Mouse (Mus musculus) midbrain, postnatal 0 days (tissue): ENCODE results near the gene Glis3. TPM values are rescaled to one million over a fixed set of nuclear protein-coding genes. Genes with fewer than 3 reads are reported as not detected.
A peak's percentile ranks its signal among the peaks of the same experiment; 100 is the strongest.

ENCODE experiments used
- ATAC-seq: fragments of 200-750 bp; cut with Nextera tagmentation; 2 replicates; pipeline ENCODE4 v1.8.0; 2017; ENCODE audit warnings: moderate number of reproducible peaks, mild to moderate bottlenecking, moderate TSS enrichment, moderate library complexity; ENCODE audit not compliant: low FRiP score
- DNase-seq: peaks from one replicate; pipeline ENCODE4 v3.0.0-alpha.2; 2015; ENCODE audit warnings: low spot score
- H3K27ac ChIP-seq: fragments of 300-500 bp; sonication (generic); 2 replicates; pipeline ENCODE4 v1.5.1; 2014; ENCODE audit warnings: low read depth, mild to moderate bottlenecking, low read length, mixed read lengths
- H3K27me3 ChIP-seq: fragments of 300-500 bp; sonication (generic); 2 replicates; pipeline ENCODE4 v1.6.1; 2014; ENCODE audit warnings: low read length, control low read depth, mixed read lengths; ENCODE audit not compliant: insufficient read depth
- H3K36me3 ChIP-seq: fragments of 300-500 bp; sonication (generic); 2 replicates; pipeline ENCODE4 v1.6.1; 2014; ENCODE audit warnings: low read length, control low read depth, mixed read lengths; ENCODE audit not compliant: insufficient read depth
- H3K4me1 ChIP-seq: fragments of 300-500 bp; sonication (generic); 2 replicates; pipeline ENCODE4 v1.6.1; 2014; ENCODE audit warnings: mild to moderate bottlenecking, control low read depth, antibody characterized with exemption, low read length, mixed read lengths; ENCODE audit not compliant: insufficient read depth
- H3K4me2 ChIP-seq: fragments of 300-500 bp; sonication (generic); 2 replicates; pipeline ENCODE4 v1.6.1; 2014; ENCODE audit warnings: low read depth, mild to moderate bottlenecking, low read length, mixed read lengths; ENCODE audit not compliant: poor library complexity, severe bottlenecking
- H3K4me3 ChIP-seq: fragments of 300-500 bp; sonication (generic); 2 replicates; pipeline ENCODE4 v1.5.1; 2014; ENCODE audit warnings: low read depth, mild to moderate bottlenecking, low read length, moderate library complexity
- H3K9ac ChIP-seq: fragments of 300-500 bp; sonication (generic); replicated peaks from 2 replicates; pipeline ENCODE4 v1.6.1; 2014; ENCODE audit warnings: mild to moderate bottlenecking, low read length, moderate library complexity, mixed read lengths; ENCODE audit not compliant: poor library complexity, severe bottlenecking
- H3K9me3 ChIP-seq: fragments of 300-500 bp; sonication (generic); 2 replicates; pipeline ENCODE4 v1.6.1; 2016; ENCODE audit warnings: low read length, control low read depth
- CTCF ChIP-seq: IDR thresholded peaks from 2 replicates; pipeline ENCODE4 v1.5.1; 2016; ENCODE audit warnings: antibody characterized with exemption, mild to moderate bottlenecking
- WGBS: fragments of 180-500 bp; shearing (Covaris S2); extraction: QIAGEN DNeasy Blood & Tissue Kit; methylation state at CpG from one replicate; pipeline ENCODE4 v1.1.7; 2014; 5-methylcytosine and 5-hydroxymethylcytosine counted together
- polyA plus RNA-seq: library from polyadenylated mRNA; unstranded; fragments of >200 nt; fragmentation: Nextera tagmentation; extraction: Ambion mirVana; gene quantifications from 2 replicates; pipeline ENCODE4 v1.2.1, GENCODE M21; 2015
- total RNA-seq: library from RNA; depleted of rRNA; stranded (reverse); fragments of >200 nt; gene quantifications from 2 replicates; pipeline ENCODE4 v1.2.3, GENCODE M21; 2014

Gene Glis3
- total and polyA plus RNA-seq, 2 experiments from 2014 or later = 1.2 to 27.1 TPM

DNA sequence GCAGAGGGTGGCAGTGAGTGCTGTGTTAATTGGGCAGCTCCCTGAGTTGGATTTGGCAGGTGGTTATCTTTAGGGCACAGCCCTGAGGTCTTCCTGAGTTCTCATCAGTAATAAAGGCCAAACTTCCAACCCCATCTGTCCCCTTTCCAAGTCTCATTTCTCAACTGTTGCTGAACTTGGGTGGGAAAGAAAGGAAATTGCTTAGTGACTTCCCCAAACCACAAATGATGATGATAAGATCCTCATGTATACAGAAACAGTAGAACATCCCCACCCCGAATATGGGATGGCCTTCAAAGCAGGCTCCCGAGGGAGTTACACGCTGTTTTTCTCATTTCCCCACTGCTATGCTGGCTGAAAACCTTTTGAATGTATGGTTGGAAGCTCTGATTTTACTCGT, 34.8 kb upstream of the Glis3 start:
- Histone ChIP-seq H3K4me3 (no peak overlapping the region), H3K36me3 (no peaks in the 10 kb centered on the region), H3K27ac (no peak overlapping the region), H3K27me3 (no peaks in the 10 kb centered on the region), H3K4me1 (no peaks in the 10 kb centered on the region), H3K9me3 (no peaks in the 10 kb centered on the region), H3K4me2 (no peak overlapping the region), H3K9ac (no peak overlapping the region)
- DNase-seq (no peak), ATAC-seq (no peak)
- 84% methylated on average over 4 of the region's 4 CpGs for WGBS
- no peak for TF ChIP-seq CTCF

DNA sequence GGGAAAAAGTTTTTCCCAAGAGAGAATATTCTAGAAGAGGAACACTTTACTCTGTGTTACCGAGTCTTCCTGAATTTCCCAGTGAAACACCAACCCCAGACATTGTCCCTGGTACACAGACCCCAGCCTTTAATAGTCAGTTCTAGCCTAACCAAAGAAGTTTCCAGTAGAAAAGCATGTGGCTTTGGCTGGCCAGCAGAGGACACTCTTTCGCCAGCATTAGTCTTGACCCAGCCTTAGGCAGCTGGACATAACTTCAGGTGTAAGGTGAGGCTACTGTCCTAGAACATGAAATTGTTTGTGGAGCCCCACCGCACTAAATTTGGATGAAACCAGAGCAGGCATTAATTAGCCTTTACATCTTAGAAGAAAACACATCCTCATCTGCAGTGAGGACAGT, 17.8 kb upstream of the Glis3 start:
- peak; percentile 27; the same call in 1 of the 2 replicates for TF ChIP-seq CTCF
- no peaks in the 10 kb centered on the region for H3K9me3 ChIP-seq
- no peak overlapping the region for H3K27ac ChIP-seq
- no peaks in the 10 kb centered on the region for H3K27me3 ChIP-seq
- no peak overlapping the region for H3K9ac ChIP-seq
- WGBS = 73% methylated on average over 3 of the region's 3 CpGs
- H3K4me3 ChIP-seq = no peak overlapping the region
- H3K4me2 ChIP-seq = no peak overlapping the region
- no peak for DNase-seq
- H3K4me1 ChIP-seq = no peaks in the 10 kb centered on the region
- no peak for ATAC-seq
- no peaks in the 10 kb centered on the region for H3K36me3 ChIP-seq

DNA sequence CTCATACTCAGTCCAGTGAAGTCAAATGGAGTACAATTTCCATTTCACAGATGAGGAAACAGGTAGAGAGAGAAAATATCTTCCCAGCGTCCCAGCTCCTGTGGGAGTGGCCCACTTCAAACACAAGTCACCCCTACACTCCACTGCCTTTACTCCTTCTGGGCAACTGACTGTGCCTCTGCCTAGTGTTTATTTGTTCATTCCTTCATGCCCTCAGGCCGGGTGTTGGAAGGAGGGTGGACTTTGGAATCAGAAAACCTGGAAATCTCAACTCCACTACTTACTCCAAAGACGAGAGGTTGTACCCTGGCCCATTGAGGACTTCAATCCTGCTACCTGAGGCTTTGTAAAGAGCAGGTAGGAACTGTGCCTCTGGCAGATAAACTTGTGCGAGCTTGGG, 6.5 kb upstream of the Glis3 start:
- no peak for DNase-seq
- 87% methylated on average over 4 of the region's 4 CpGs for WGBS
- Histone ChIP-seq H3K9ac (no peak overlapping the region), H3K9me3 (no peaks in the 10 kb centered on the region), H3K4me2 (no peak overlapping the region), H3K4me1 (no peaks in the 10 kb centered on the region), H3K27me3 (no peaks in the 10 kb centered on the region), H3K36me3 (no peaks in the 10 kb centered on the region), H3K4me3 (no peak overlapping the region), H3K27ac (no peak overlapping the region)
- ATAC-seq = no peak
- TF ChIP-seq CTCF = no peak

DNA sequence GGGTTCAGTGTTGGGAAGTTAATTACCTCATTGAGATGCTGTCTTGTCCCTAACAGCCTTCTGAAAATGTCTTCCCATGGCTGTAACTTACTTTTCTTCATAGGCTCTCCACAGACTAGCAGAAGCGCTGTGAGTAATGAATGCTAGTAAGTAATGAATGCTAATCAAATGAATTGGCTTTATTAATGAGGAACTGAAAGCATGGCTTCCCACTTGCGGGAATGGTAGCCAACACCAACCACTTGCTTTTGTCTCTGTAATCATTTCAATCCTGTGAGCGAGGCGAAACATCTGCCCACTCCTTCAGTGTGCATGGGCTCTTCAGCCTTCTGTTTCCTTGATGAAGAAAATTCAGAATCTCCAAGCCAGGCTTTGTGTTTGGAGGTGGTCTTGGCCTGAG, 5.6 kb upstream of the Glis3 start:
- Histone ChIP-seq H3K9ac (no peak overlapping the region), H3K9me3 (no peaks in the 10 kb centered on the region), H3K4me1 (no peaks in the 10 kb centered on the region), H3K36me3 (no peaks in the 10 kb centered on the region), H3K27me3 (no peaks in the 10 kb centered on the region), H3K4me3 (no peak overlapping the region), H3K4me2 (no peak overlapping the region), H3K27ac (no peak overlapping the region)
- ATAC-seq = no peak
- TF ChIP-seq CTCF = no peak
- 84% methylated on average over 4 of the region's 4 CpGs for WGBS
- no peak for DNase-seq

DNA sequence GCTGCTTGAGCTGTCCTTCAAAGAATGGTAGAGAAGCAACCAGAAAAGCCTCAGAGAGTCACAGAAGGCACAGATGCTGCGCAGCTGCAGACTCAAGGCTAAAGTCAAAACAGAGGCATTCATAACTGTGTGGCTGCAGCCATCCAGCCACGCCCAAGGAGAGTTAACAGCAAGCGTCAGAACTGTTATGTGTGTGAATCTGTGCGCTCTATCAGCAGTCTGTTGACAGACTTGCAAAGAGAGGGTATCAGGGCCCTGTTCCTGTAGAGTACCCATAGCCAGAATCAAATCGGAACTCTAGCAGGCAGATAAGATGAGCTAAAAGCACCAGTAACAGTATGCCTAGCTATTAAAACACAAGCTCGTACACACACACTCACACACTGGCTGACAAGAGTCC, 4.5 kb upstream of the Glis3 start:
- no peaks in the 10 kb centered on the region for H3K27me3 ChIP-seq
- no peak overlapping the region for H3K4me3 ChIP-seq
- H3K27ac ChIP-seq = no peak overlapping the region
- no peaks in the 10 kb centered on the region for H3K4me1 ChIP-seq
- TF ChIP-seq CTCF = no peak
- no peaks in the 10 kb centered on the region for H3K36me3 ChIP-seq
- H3K9ac ChIP-seq = no peak overlapping the region
- DNase-seq = no peak
- H3K9me3 ChIP-seq = no peaks in the 10 kb centered on the region
- H3K4me2 ChIP-seq = no peak overlapping the region
- no peak for ATAC-seq
- WGBS = 91% methylated on average over 6 of the region's 6 CpGs

DNA sequence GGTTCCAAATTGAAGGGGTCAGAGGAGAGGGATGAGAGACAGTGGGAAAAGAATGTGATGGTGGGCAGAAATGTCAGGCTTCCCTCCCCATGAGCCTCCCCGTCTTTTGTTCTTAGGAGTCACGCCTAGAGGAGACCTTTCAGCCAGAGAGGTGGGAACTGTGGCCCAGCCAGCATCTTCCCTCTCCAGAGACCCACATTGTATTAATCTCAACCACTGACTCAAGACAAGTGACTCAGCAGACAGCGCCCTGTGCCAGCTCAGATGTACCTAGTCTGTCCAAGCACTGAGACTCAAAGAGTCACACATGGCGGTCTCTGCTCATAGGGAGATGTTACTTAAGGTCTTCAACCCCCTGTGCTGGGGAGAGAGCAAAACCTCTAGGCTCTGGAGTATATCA, 3.5 kb upstream of the Glis3 start:
- Histone ChIP-seq H3K36me3 (no peaks in the 10 kb centered on the region), H3K4me2 (no peak overlapping the region), H3K27me3 (peaks cover under 1% of the 10 kb centered on the region; the same call in 1 of the 2 replicates), H3K27ac (no peak overlapping the region), H3K9ac (no peak overlapping the region), H3K9me3 (no peaks in the 10 kb centered on the region), H3K4me1 (no peaks in the 10 kb centered on the region), H3K4me3 (no peak overlapping the region)
- TF ChIP-seq CTCF = no peak
- no peak for DNase-seq
- 93% methylated on average over 4 of the region's 4 CpGs for WGBS
- no peak for ATAC-seq
